Mouse (Mus musculus) Muller cell, postnatal 12 days (primary cell): ENCODE data around the gene Mink1.

Experiments
- DNase-seq: peaks from one replicate; pipeline ENCODE4 v3.0.0-alpha.2; 2015; ENCODE audit errors: inconsistent ontology term

Gene Mink1

GRCm38 (mm10) chr11:70630129-70630528, 67.4 kb downstream of the Mink1 start:
- DNase-seq, result no peak

- no peak for DNase-seq
Observed at GRCm38 (mm10) chr11:70635601-70636000, 72.9 kb downstream of the Mink1 start.

GRCm38 (mm10) chr11:70637764-70638163, 75.1 kb downstream of the Mink1 start:
- DNase-seq, result no peak

- no peak for DNase-seq
Observed at GRCm38 (mm10) chr11:70638293-70638692, 75.6 kb downstream of the Mink1 start.

- no peak for DNase-seq
Observed at GRCm38 (mm10) chr11:70638714-70639278, 76.1 kb downstream of the Mink1 start, which contains the start of gene Gp1ba. Gene Gp1ba, plus strand, starts transcription at chr11:70639122.

- no peak for DNase-seq
Observed at GRCm38 (mm10) chr11:70639976-70640375, 77.3 kb downstream of the Mink1 start.

- no peak for DNase-seq
Observed at GRCm38 (mm10) chr11:70641241-70641640, 78.6 kb downstream of the Mink1 start.

- DNase-seq, result no peak
Observed at GRCm38 (mm10) chr11:70643051-70643450, 80.4 kb downstream of the Mink1 start.

- DNase-seq, result no peak
Observed at GRCm38 (mm10) chr11:70644564-70645103, 82.0 kb downstream of the Mink1 start.

- no peak for DNase-seq
Observed at GRCm38 (mm10) chr11:70645461-70646258, 83.0 kb downstream of the Mink1 start.

GRCm38 (mm10) chr11:70646259-70646555, 83.5 kb downstream of the Mink1 start:
- no peak for DNase-seq

GRCm38 (mm10) chr11:70646691-70647650, 84.3 kb downstream of the Mink1 start, which contains the start of the genes Rnf167 and Slc25a11:
Gene Rnf167, plus strand, starts transcription at chr11:70647235.
Gene Slc25a11, minus strand, starts transcription at chr11:70647479.
- peak; percentile 98 for DNase-seq

- peak; percentile 40 for DNase-seq
Observed at GRCm38 (mm10) chr11:70647716-70648420, 85.2 kb downstream of the Mink1 start.

- no peak for DNase-seq
Observed at GRCm38 (mm10) chr11:70648512-70648911, 85.8 kb downstream of the Mink1 start.

GRCm38 (mm10) chr11:70649185-70649734, 86.6 kb downstream of the Mink1 start:
- DNase-seq, result no peak

GRCm38 (mm10) chr11:70650322-70651175, 87.9 kb downstream of the Mink1 start:
- no peak for DNase-seq

- DNase-seq, result peak; percentile 73
Observed at GRCm38 (mm10) chr11:70651391-70651790, 88.7 kb downstream of the Mink1 start.

- no peak for DNase-seq
Observed at GRCm38 (mm10) chr11:70652029-70652883, 89.6 kb downstream of the Mink1 start.

- no peak for DNase-seq
Observed at GRCm38 (mm10) chr11:70652884-70653344, 90.2 kb downstream of the Mink1 start.
